In the genomic region with DNA sequence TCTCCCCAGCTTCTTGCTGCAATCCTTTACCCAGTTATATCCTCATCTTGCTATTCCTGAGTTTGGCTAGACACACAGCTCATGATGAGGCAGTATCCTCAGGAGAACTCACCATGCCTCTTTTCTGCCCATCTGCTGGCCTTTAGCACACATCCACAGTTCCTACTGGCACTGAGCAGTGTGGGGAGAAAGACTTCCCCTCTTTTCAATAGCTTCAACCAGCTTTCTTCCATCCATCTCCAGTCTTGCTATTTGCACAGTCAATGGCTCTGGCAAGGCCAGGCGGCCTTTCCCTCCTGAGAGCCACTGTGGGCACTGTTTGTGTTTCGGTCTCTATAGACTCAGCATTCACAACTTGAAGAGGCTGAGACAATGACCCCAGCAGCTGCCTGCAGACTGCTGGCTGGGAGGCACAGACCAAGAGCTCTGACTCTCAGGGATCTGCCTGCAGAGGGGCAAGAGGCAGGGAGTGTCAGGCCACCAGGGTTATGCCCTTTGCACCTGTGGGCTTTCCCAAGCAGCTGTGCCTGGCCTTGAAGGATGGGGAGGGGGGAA, we compare ENCODE assay signal across 13 mouse cellular contexts. TPM values are rescaled to one million over a fixed set of nuclear protein-coding genes. Genes with fewer than 3 reads are reported as not detected.
DNase-seq lines count a peak whose midpoint lies in the region; ATAC-seq and TF ChIP-seq lines count a peak whose summit lies in the region.
"Had no signal": no experiment of that assay in that cellular context is flagged by ENCODE, and none has a peak within 500 bp of the region (broad histone marks: within the 10 kb centered on the region; RNA-seq: fewer than 3 reads in every experiment).

No protein-coding gene starts in this region.

- peak; percentile 36 for DNase-seq in left cerebral cortex, postnatal 4 days
- DNase-seq in left cerebral cortex, adult 11 months (ENCODE audit: low spot score): no peak
- DNase-seq in lung, postnatal 10 days: peak; percentile 32
- no peak for DNase-seq in spleen, adult 12 weeks (ENCODE audit: low spot score)
- DNase-seq in ovary, postnatal 10 days (ENCODE audit: low spot score): no peak
- DNase-seq in spleen, adult 18-20 months: no peak
- DNase-seq: adrenal gland, postnatal 14 days; gastrocnemius, postnatal 36 days; layer of hippocampus, adult 9-11 months; thymus, postnatal 36 days had no signal

- H3K4me2 ChIP-seq in forebrain, embryonic 12.5 days: peak overlapping the region; percentile 21; the same call in 1 of the 2 replicates
- H3K4me2 ChIP-seq: embryonic facial prominence, embryonic 12.5 days had no signal

- ATAC-seq in forebrain, embryonic 12.5 days (ENCODE audit: low FRiP score): peak; percentile 71

- H3K27ac ChIP-seq in forebrain, embryonic 12.5 days: peak overlapping the region; percentile 69
- H3K27ac ChIP-seq in olfactory bulb, adult 2 months (ENCODE audit: insufficient read depth, low read depth, low read length): peak overlapping the region; percentile 1; the same call in 1 of the 2 replicates
- H3K27ac ChIP-seq: embryonic facial prominence, embryonic 12.5 days had no signal

- H3K4me3 ChIP-seq in forebrain, embryonic 12.5 days (replicated peaks): no peak overlapping the region
- H3K4me3 ChIP-seq in olfactory bulb, adult 2 months (ENCODE audit: insufficient read depth, low read depth, low read length): no peak overlapping the region
- H3K4me3 ChIP-seq: embryonic facial prominence, embryonic 12.5 days had no signal

- 11% methylated on average over 2 of the region's 2 CpGs for WGBS in forebrain, embryonic 12.5 days
- WGBS in olfactory bulb, adult 2 months: 56% methylated on average over 2 of the region's 2 CpGs

- H3K36me3 ChIP-seq in forebrain, embryonic 12.5 days (replicated peaks): no peaks in the 10 kb centered on the region
- H3K36me3 ChIP-seq: embryonic facial prominence, embryonic 12.5 days had no signal

- TF ChIP-seq POLR2A in olfactory bulb, adult 2 months (IDR thresholded peaks at IDR 0.05; ENCODE audit: insufficient read depth, low read depth, low read length): no peak

- no peaks in the 10 kb centered on the region for H3K9me3 ChIP-seq in forebrain, embryonic 12.5 days
- H3K9me3 ChIP-seq: embryonic facial prominence, embryonic 12.5 days had no signal

- no peak for TF ChIP-seq CTCF in olfactory bulb, adult 2 months (IDR thresholded peaks at IDR 0.05; ENCODE audit: insufficient read depth, low read depth, low read length)

- no peaks in the 10 kb centered on the region for H3K27me3 ChIP-seq in forebrain, embryonic 12.5 days
- H3K27me3 ChIP-seq: embryonic facial prominence, embryonic 12.5 days had no signal

- peaks cover 74% of the 10 kb centered on the region for H3K4me1 ChIP-seq in forebrain, embryonic 12.5 days
- peaks cover 11% of the 10 kb centered on the region for H3K4me1 ChIP-seq in olfactory bulb, adult 2 months (ENCODE audit: control insufficient read depth, insufficient read depth, low read length)

- intact Hi-C loops in left cerebral cortex, postnatal 4 days (cut with DNase I): loop anchor here (10.0 kb wide), 3 partner anchors 96 to 1054 kb away; no protein-coding TSS in a partner anchor

- no peak overlapping the region for H3K9ac ChIP-seq in forebrain, embryonic 12.5 days
- H3K9ac ChIP-seq: embryonic facial prominence, embryonic 12.5 days had no signal

RNA-seq across cellular contexts. Expression of gene Plxna2, which starts 11.2 kb away (rescaled TPM):
- 100 to 1,000 TPM; 132 to 134 TPM for total RNA-seq in left cerebral cortex, postnatal 4 days (2021)
- polyA plus RNA-seq in forebrain, embryonic 12.5 days (2016; fragmentation: Nextera tagmentation; extraction: Ambion mirVana): 34.0 and 42.6 TPM in 2 replicates
- not detected in 2 replicates for polyA plus RNA-seq in olfactory bulb, adult 2 months (2012; ENCODE audit: insufficient read depth, insufficient read length, low replicate concordance, missing spikeins)

Comparison
In these comparisons a context has a peak if more than half of its experiments do, and no peak if none do; other contexts are left out.
1. DNase-seq: peak in left cerebral cortex, postnatal 4 days (single experiment) and lung, postnatal 10 days (single experiment); none in left cerebral cortex, adult 11 months (single experiment), spleen, adult 12 weeks (single experiment), ovary, postnatal 10 days (single experiment) and spleen, adult 18-20 months (0 of 2).